Mouse (Mus musculus) ovary, postnatal 36 days (tissue): ENCODE measurements at regions not wholly inside any gene's neighbourhood (a gene's known extent, or its start where the extent isn't known, plus 50 kb on each side); places are given as distances from the start of the nearest gene placed in this dataset.
A peak's percentile ranks its signal among the peaks of the same experiment; 100 is the strongest.
"Not testable (repeated sequence)": the region's sequence is repeated elsewhere in the genome, so short reads cannot be mapped to it uniquely, and the experiment has no call there.

Source experiments
- DNase-seq: peaks from one replicate; pipeline ENCODE4 v3.0.0; 2022; ENCODE audit warnings: low spot score, mixed read lengths

GRCm38 (mm10) chr15:41920270-41920669 is 1786.1 kb downstream of the 9330182O14Rik start:
- DNase-seq = no peak

GRCm38 (mm10) chr15:41936697-41937096 is 1802.5 kb downstream of the 9330182O14Rik start:
- DNase-seq = no peak

- DNase-seq = no peak
Measured at GRCm38 (mm10) chr15:41945226-41945625, 1811.1 kb downstream of the 9330182O14Rik start.

DNA sequence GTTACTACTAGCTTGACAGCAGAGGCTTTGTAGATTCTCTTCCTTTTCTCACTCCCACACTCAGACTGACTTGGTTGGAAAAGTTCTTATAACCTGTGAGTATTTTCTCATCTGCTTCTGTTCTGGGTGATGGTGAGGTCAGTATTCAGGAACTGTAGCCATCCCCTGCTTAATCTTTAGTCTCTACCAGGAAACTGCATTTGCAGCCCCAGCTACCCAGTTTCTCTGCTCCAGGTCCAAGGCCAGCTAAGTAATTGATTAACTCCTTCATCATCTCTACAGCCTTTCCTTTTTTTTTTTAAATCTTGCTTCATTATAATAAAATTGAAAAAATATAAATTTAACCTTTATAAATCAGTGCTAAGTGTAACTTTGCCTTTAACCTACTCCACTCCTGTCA is 1813.7 kb downstream of the 9330182O14Rik start:
- no peak for DNase-seq

- DNase-seq = no peak
Measured at GRCm38 (mm10) chr15:41948347-41949093, 1814.4 kb downstream of the 9330182O14Rik start.

GRCm38 (mm10) chr15:41949094-41949461 is 1814.9 kb downstream of the 9330182O14Rik start:
- DNase-seq = no peak

DNA sequence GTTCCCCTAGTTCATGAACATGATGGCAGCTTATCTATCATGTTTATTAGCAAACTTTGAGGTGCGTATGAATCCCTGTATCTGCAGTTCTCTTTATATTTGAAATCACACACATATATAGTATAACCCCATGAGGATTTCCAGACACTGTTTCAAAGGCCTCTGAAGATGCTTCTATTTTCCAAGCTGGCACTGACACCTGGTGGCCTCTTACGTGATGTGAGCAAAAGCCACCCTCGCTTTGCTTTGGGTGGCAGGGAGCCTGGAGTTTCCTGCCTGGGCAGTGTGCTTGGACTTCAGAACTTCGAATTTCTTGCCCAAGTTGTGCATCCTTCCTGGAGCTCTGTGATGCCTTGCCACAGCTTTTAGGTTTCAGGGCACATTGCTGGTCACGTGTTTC is 1817.1 kb downstream of the 9330182O14Rik start:
- DNase-seq = no peak

DNA sequence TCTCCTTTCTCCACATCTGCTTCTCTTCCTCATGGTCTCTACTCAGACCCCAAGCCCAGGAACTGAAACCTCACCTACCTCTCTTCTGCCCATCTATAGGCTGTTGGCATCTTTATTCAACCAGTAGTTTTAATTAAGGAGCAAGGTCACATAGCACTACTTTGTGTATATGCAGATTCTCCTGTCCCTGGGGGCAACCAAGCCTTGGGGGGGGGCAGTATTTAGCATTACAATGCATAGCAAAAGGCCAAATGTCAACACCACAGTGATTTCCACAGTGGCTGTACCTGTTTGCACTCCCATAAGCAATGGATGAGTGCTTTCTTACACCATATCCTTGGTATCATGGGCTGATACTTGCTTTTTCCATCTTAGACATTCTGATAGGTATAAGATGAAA is 1826.4 kb downstream of the 9330182O14Rik start:
- no peak for DNase-seq

- DNase-seq = no peak
Measured at GRCm38 (mm10) chr15:41970877-41971276, 1836.7 kb downstream of the 9330182O14Rik start.

DNA sequence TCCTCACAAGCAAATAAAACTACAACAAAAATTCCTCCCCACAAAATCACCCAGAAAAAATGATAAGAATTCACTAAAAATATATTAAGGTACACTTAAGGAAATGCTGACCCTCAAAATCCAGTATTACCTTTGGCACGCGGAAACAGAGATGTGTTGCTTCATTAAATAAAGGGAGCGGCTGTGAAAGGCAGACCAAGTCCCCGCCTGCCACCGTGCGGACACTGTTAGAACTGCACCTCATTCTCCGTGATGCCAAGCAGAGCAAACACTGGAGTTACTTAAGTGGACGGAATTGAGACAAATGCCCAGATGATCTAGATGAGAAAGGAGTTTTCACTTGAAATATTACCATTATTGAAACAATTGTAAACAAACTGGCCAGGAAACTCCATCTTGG is 1839.1 kb downstream of the 9330182O14Rik start:
- DNase-seq = peak; percentile 84

GRCm38 (mm10) chr15:41977196-41977595 is 1843.0 kb downstream of the 9330182O14Rik start:
- no peak for DNase-seq

DNA sequence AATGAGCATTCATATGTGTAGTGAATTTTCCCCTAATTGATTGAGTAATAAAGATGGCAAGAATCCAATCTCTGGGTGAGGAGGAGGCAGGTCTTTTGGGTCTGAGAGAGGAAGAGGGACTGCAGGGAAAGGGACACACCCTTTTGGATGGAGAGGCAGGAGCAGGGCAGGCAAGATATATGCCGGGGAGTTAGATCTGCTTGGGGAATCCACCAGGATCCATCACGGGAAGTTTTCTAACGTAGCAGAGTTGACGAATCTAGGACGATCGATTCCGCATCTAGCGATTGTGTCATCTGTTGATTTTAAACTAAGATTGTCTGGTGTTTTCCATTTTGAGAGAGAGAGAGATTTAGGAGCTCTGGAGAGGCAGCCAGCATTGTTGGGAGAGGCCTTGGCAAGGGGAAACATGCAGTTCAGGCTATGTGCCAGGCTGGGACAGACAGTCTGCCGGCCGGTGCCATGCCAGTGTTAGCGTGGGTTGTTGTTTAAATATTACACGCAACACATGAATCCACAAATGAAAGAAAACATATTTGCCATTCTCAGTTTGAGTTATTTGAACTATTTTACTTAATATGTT is 1843.6 kb downstream of the 9330182O14Rik start:
- DNase-seq = no peak

DNA sequence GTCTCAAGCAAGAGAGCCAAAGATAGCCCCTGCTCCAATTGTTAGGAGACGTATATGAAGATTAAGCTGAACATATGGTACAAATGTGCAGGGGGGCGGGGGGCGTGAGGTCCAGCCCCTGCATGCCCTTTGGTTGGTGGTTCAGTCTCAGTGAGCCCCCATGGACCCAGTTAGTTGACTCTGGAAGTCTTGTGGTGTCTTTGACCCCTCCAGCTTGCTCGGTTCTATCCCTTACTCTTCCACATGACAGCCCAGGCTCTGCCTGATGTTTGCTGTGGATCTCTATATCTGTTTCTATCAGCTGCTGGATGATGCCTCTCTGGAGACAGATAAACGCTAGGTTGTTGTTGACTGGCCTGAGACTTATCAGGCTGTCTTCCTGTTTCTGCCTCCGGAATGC is 1849.1 kb downstream of the 9330182O14Rik start:
- no peak for DNase-seq

- DNase-seq = no peak
Measured at GRCm38 (mm10) chr15:41984267-41984666, 1850.1 kb downstream of the 9330182O14Rik start.

DNA sequence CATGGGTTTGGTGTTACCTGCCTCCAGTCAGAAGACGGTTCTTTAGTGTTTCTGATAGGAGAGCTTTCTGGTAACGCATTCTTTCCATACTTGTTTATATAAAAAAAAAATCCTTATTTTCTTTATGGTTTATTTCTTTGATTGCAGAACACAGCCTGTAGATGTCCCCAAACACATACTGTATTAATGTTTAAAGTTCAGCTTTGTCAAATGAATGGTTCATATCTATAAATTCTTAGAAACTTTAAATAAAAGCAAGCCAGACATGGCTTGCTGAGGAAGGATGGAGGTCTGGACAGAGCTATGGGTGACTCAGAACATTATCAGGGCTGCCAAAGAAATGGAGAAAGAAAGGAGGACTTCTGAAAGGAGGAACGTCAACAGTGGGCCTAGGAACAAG is 1852.1 kb downstream of the 9330182O14Rik start:
- DNase-seq = no peak

- no peak for DNase-seq
Measured at GRCm38 (mm10) chr15:41989065-41989464, 1854.9 kb downstream of the 9330182O14Rik start.

GRCm38 (mm10) chr15:41991816-41992215 is 1857.7 kb downstream of the 9330182O14Rik start:
- no peak for DNase-seq

- DNase-seq = not testable (repeated sequence)
Measured at GRCm38 (mm10) chr15:42032286-42032685, 1898.1 kb downstream of the 9330182O14Rik start.

- no peak for DNase-seq
Measured at GRCm38 (mm10) chr15:42047088-42047976, 1913.2 kb downstream of the 9330182O14Rik start.

DNA sequence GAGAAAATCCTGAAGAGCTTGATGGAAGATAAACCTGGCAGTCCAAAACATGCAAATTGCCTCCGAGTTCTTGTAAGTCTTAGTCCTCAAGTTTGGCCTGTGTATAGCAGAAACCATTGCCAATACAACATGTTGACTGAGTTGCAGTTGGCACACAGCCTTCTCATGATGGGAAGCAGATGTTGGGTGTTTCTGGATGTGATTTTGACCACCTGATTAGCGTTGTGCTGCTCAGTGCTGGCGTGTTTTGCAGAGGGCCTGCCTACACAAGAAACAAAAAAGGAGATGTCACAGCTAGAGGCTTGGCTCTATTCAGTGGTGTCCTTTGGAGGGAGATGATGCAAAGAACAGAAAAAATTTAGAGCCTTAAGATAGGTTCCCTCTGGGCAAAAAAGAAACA is 1922.6 kb downstream of the 9330182O14Rik start:
- DNase-seq = peak; percentile 6

- DNase-seq = no peak
Measured at GRCm38 (mm10) chr15:42068207-42068831, 1934.2 kb downstream of the 9330182O14Rik start.

DNA sequence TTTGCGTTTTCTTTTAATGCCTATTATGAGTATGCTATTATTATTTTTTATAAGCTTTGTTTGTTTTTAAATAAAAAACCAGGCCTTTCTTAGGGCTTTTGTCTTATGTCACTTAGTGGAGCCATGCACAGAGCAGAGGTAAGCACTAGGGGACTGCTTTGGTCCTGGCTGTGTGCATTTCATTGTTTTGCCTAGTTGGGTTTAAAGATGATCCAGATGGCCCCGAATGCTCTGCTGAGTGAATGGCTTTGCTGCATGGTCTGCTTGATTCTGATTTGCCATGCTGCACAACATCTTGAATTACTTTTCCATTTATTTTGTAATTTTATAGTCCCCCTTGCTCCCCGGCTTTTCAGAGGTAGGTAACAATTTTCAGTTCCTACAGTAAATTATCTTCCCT is 1934.9 kb downstream of the 9330182O14Rik start:
- DNase-seq = no peak
